ENCODE assay signal across 11 mouse cellular contexts in the genomic region with DNA sequence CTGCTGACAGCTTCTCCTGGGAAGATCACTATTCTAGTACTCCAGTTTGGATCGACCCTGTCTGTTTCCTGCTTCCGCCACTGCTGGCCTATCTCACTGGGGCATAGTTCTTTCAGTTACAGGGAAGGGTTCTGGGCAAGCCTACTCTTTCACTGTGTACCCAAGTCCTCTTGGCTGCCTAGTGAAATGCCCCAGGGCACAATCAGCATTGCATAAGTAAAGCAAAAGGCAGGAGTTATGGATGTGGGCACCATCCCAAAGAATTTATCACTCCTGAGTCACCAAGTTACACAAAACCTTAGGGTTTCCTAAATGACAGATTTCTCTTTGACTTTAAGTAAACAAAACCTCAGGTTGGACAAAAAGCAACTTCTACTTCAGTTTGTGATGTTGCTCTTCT. TPM values are rescaled to one million over a fixed set of nuclear protein-coding genes. Genes with fewer than 3 reads are reported as not detected.
A peak's percentile ranks its signal among the peaks of the same experiment; 100 is the strongest.
DNase-seq lines count a peak whose midpoint lies in the region; ATAC-seq and TF ChIP-seq lines count a peak whose summit lies in the region.
"Had no signal": no experiment of that assay in that cellular context is flagged by ENCODE, and none has a peak within 500 bp of the region (broad histone marks: within the 10 kb centered on the region; RNA-seq: fewer than 3 reads in every experiment).

No protein-coding gene starts in this region.

- peak overlapping the region; percentile 47; the same call in 1 of the 2 replicates for H3K27ac ChIP-seq in heart, embryonic 10.5 days
- peak overlapping the region; percentile 93 for H3K27ac ChIP-seq in stomach, postnatal 0 days (replicated peaks)
- H3K27ac ChIP-seq: hindbrain, embryonic 10.5 days; layer of hippocampus, adult 2 months had no signal

- H3K4me3 ChIP-seq in heart, embryonic 10.5 days: no peak overlapping the region
- no peak overlapping the region for H3K4me3 ChIP-seq in stomach, postnatal 0 days (ENCODE audit: low read depth, low read length)
- H3K4me3 ChIP-seq: hindbrain, embryonic 10.5 days; layer of hippocampus, adult 2 months had no signal

- H3K9ac ChIP-seq in stomach, postnatal 0 days (ENCODE audit: low read length): no peak overlapping the region

- H3K4me1 ChIP-seq in heart, embryonic 10.5 days: peaks cover 11% of the 10 kb centered on the region
- H3K4me1 ChIP-seq in stomach, postnatal 0 days (replicated peaks; ENCODE audit: control insufficient read depth, insufficient read depth): no peaks in the 10 kb centered on the region

- H3K4me2 ChIP-seq in stomach, postnatal 0 days (replicated peaks; ENCODE audit: low read depth): no peak overlapping the region

- intact Hi-C loops in heart, postnatal 36 days (cut with DNase I): no loop called here

- DNase-seq in heart, embryonic 10.5 days (ENCODE audit: low spot score): no peak
- DNase-seq in heart, postnatal 36 days: no peak
- DNase-seq in urinary bladder, postnatal 14 days (ENCODE audit: low spot score): peak; percentile 75
- DNase-seq in urinary bladder, postnatal 10 days (ENCODE audit: low spot score): no peak
- DNase-seq in kidney, postnatal 25 days: peak; percentile 47 to 74
- peak; percentile 81 for DNase-seq in stomach, postnatal 0 days (ENCODE audit: low spot score)
- no peak for DNase-seq in left cerebral cortex, adult 18-20 months (ENCODE audit: low spot score in 2 of 2)
- no peak for DNase-seq in thymus, postnatal 25 days
- DNase-seq: cerebellum, adult 9-10 months had no signal

- TF ChIP-seq EP300 in stomach, postnatal 0 days (optimal IDR thresholded peaks at IDR 0.05): no peak

- peak; percentile 89 for ATAC-seq in stomach, postnatal 0 days (ENCODE audit: low FRiP score, low TSS enrichment)

- no peaks in the 10 kb centered on the region for H3K36me3 ChIP-seq in heart, embryonic 10.5 days
- H3K36me3 ChIP-seq in stomach, postnatal 0 days (ENCODE audit: control insufficient read depth, insufficient read depth, low read length): no peaks in the 10 kb centered on the region
- H3K36me3 ChIP-seq: hindbrain, embryonic 10.5 days had no signal

- no peaks in the 10 kb centered on the region for H3K9me3 ChIP-seq in heart, embryonic 10.5 days
- no peaks in the 10 kb centered on the region for H3K9me3 ChIP-seq in stomach, postnatal 0 days (ENCODE audit: control insufficient read depth, low read length)
- H3K9me3 ChIP-seq: hindbrain, embryonic 10.5 days had no signal

- 61% methylated on average over 2 of the region's 2 CpGs for WGBS in heart, embryonic 10.5 days
- WGBS in stomach, postnatal 0 days: 44% methylated on average over 2 of the region's 2 CpGs

- H3K27me3 ChIP-seq in heart, embryonic 10.5 days (ENCODE audit: insufficient read depth, poor library complexity, severe bottlenecking): 0 out of 2 replicates have a peak, but pooled peaks cover 3% of the 10 kb centered on the region
- H3K27me3 ChIP-seq in stomach, postnatal 0 days (ENCODE audit: control insufficient read depth, insufficient read depth, low read length): no peaks in the 10 kb centered on the region

- TF ChIP-seq CTCF in stomach, postnatal 0 days (IDR thresholded peaks at IDR 0.05; ENCODE audit: low read depth): no peak

RNA-seq across cellular contexts. Expression of a gene that starts 6.3 kb away (rescaled TPM):
- 111 and 149 TPM in 2 replicates for polyA plus RNA-seq in heart, embryonic 10.5 days (2016; fragmentation: Nextera tagmentation; extraction: Ambion mirVana)
- 100 to 1,000 TPM; 324 to 329 TPM for total RNA-seq in heart, postnatal 36 days (2021)
- polyA plus RNA-seq in stomach, postnatal 0 days (2015; fragmentation: Nextera tagmentation; extraction: Ambion mirVana): 991 and 1,037 TPM in 2 replicates
- 100 to 1,000 TPM; 109 to 113 TPM for total RNA-seq in left cerebral cortex, adult 18-20 months (2021)

RNA-seq across cellular contexts. Expression of a gene that starts 37.5 kb away (rescaled TPM):
- 44.4 and 59.4 TPM in 2 replicates for polyA plus RNA-seq in heart, embryonic 10.5 days (2016; fragmentation: Nextera tagmentation; extraction: Ambion mirVana)
- 10 to 100 TPM; 22.9 to 24.4 TPM for total RNA-seq in heart, postnatal 36 days (2021)
- polyA plus RNA-seq in stomach, postnatal 0 days (2015; fragmentation: Nextera tagmentation; extraction: Ambion mirVana): 70.7 and 74.7 TPM in 2 replicates
- 10 to 100 TPM; 25.9 to 26.8 TPM for total RNA-seq in left cerebral cortex, adult 18-20 months (2021)

Comparison
In these comparisons a context has a peak if more than half of its experiments do, and no peak if none do; other contexts are left out.
1. DNase-seq: peak in urinary bladder, postnatal 14 days (single experiment), kidney, postnatal 25 days (2 of 2) and stomach, postnatal 0 days (single experiment); none in heart, embryonic 10.5 days (single experiment), heart, postnatal 36 days (0 of 2), urinary bladder, postnatal 10 days (single experiment), left cerebral cortex, adult 18-20 months (0 of 2) and thymus, postnatal 25 days (single experiment).